Mouse (Mus musculus) lung, postnatal 14 days (tissue): Measurements from ENCODE around the gene Cpox.

ENCODE experiments used
- DNase-seq: peaks from one replicate; pipeline ENCODE4 v3.0.0; 2021

Cpox gene

GRCm38 (mm10) chr16:58702329-58702932, 32.3 kb downstream of the Cpox start:
- no peak for DNase-seq

- DNase-seq: no peak
Measured at GRCm38 (mm10) chr16:58703382-58704124, 33.5 kb downstream of the Cpox start.

DNA sequence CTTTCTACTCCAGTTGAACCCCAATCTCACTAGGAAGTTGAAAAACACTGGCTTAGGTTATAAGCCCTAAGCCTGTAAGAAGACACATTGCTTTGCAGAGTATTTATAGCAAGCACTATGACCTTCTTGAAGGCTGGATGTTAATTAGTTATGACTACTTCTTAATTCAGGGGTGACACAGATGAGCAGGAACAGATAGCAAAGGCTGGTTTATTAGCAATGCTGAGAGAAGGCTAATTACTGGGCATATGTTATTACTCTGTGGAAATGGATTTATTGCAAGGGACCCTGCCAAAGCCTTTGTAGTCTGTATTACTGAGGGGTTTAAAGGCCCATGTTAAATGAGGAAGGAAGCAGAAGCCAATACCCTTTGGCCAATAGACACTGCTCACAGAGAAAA, 34.9 kb downstream of the Cpox start:
- no peak for DNase-seq

DNA sequence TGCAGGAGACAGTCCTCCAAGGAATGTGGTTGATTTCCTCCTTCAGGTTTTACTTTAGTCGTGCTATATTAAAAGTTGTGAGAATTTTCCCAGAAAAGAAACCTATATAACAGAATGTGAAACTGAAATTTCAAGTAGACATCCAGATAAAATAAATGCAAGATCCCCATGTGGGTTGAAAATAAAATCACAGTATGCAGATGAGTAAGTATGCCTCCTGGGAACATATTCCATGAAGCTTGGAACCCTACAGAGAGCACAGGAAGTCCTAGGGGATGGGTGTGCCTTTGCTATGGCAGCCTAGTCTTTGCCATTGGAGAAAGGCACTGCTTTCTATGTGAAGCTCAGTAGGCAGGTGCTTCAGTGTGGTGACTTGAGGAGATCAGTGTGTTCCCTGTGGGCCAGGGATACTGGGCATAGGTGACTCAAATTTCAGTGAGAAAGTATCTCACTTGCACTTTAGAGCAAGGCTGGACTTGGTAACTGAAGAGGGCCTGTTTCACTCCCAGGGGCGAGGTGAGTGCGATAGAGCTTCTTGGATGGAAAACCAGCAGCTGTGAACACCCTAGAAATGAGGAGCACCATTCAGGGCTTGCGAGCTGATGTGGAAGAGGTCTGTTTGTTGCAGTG, 37.3 kb downstream of the Cpox start:
- no peak for DNase-seq

- DNase-seq: no peak
Measured at GRCm38 (mm10) chr16:58708601-58709475, 38.7 kb downstream of the Cpox start.

DNA sequence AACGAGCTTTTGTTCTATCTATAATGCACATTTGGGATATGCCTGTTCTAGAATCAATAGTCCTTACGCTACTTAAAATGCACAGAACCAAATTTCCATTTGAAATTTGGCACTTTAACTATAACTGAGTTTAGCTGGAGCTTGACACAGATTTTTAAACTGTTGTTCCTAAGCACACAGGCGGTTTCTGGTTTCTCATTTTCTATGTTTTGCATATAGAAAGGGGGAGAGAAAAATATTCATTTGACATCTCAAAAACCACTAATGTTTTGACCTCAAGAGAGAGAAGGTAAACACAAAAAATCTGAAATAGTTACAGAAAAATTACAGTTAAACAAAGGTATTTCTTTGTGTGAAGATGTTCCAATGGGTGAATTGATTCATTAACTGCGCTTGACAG, 39.4 kb downstream of the Cpox start:
- no peak for DNase-seq

DNA sequence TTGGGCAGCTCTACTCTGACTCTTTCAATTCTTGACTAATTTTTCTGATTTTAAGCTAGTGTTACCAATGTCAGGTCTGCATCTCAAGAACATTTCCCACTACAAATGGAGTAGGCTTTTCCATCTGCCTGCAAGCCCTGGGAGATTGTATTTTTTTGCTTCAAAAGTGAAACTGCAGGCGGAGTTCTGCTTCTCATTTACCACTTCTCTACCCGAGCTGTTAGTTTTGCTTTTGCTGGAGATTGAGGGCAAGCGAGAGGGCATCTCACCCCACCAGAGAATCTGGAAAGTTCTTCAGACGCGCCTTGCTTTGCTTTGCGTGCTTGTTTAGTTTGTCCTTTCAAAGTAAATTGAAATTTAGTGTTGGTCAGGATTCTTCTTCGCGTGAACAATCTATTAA, 42.1 kb downstream of the Cpox start:
- no peak for DNase-seq

DNA sequence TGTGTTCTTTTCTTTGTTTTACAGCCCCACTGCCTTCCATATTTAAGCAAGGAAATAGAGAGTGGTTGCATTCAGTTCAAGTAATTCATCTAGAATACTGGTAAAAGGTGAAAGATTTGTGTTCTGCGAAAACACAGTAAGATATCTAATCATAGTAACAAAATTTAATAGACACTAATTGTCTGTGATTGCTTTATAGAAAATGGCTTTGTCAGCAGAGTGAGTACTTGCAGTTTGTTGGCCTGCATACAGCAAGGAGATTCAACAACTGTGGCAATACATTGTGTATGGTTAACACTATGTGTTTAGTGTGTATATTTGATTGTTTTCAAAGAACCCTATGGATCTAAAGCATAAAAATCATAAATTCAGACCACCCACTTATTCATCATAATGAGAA, 43.0 kb downstream of the Cpox start:
- DNase-seq: no peak

- DNase-seq: no peak
Measured at GRCm38 (mm10) chr16:58715018-58715417, 44.9 kb downstream of the Cpox start.

GRCm38 (mm10) chr16:58718666-58719120, 48.6 kb downstream of the Cpox start, which contains the start of gene Gpr15:
TSS of gene Gpr15 (minus strand) at chr16:58719070.
- no peak for DNase-seq

DNA sequence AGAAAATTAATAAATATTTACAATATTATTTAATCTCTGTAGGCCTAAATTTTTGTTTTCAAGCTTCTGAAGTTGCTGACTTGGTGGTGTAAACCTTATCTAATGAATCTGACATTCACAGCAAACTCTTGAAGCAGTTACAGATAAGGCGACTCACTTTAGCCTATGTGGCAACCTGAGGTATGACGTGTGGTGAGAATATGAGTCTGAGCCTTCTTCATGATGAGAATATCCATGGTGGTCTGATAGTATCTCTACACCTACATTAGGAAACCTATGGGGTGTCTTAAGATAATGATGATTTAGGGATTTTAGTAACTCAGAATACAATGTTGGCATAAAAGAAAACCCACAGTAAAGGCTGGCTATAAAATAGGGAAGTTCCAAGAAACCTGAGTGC, 52.2 kb downstream of the Cpox start:
- DNase-seq: no peak

- DNase-seq: no peak
Measured at GRCm38 (mm10) chr16:58726680-58727476, 56.8 kb downstream of the Cpox start.

- DNase-seq: peak; percentile 95
Measured at GRCm38 (mm10) chr16:58727477-58728131, 57.5 kb downstream of the Cpox start, which contains the start of gene Cldnd1. TSS of gene Cldnd1 (plus strand) at chr16:58727910.

DNA sequence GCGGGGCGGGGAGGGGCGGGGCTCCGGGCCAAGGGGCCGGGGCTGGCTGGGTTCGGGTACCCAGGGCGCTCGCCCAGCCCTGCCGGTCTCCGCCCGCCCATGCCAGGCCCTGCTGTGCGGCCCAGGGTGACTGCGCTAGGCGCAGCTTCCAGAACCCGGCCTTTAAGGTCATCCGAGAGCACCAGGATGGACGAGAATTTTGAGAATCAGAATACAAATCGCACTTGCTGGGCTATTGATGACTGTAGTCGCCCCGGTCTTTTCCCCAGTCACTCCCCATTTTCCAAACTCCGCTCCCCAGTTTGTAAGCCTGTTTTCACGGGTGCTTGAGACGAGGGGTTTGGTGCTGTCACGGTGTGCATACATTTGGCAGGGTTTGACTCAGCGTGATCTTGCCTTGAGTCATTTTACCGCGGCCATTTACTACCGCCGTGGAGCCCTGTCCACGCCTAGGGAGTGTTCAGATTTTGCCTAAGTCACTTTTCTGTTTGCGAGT, 58.1 kb downstream of the Cpox start:
- DNase-seq: no peak

GRCm38 (mm10) chr16:58738205-58738604, 68.1 kb downstream of the Cpox start:
- DNase-seq: no peak

DNA sequence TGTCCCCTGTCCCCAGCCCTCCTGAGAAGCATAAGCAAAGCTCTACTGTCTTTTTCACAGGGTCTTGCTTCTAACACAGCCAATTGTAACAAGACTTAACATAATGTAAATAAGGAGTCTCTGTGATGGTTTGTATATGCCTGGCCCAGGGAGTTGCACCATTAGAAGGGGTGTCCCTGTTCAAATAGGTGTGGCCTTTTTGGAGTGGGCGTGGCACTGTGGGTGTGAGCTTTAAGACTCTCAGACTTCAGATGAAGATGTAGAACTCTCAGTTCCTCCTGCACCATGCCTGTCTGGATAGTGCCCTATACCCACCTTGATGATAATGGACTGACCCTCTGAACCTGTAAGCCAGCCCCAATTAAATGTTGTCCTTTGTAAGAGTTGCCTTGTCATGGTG, 68.7 kb downstream of the Cpox start:
- DNase-seq: no peak

GRCm38 (mm10) chr16:58740751-58741150, 70.7 kb downstream of the Cpox start:
- no peak for DNase-seq

- no peak for DNase-seq
Measured at GRCm38 (mm10) chr16:58746715-58747114, 76.6 kb downstream of the Cpox start.

GRCm38 (mm10) chr16:58751314-58751713, 81.2 kb downstream of the Cpox start:
- no peak for DNase-seq

DNA sequence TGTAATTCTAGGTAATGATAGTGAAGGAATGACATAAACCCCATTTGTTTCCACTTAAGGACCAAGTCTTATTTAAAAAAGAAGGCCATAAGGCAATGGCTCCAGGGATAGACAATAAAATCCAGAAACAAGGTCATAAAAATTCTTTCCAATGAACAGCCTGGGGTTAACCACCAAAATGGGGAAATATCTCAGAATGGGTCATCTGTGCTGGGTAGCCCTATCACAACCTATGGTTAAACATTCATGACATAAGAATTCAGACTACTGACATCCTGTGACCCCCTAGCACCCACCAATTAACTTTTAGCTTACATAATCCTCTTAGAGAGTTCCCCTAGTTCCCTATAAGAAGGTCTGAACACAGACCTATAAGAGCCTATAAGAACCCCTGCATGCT, 86.1 kb downstream of the Cpox start:
- DNase-seq: no peak

GRCm38 (mm10) chr16:58763076-58763475, 93.0 kb downstream of the Cpox start, which contains the start of gene Olfr172:
TSS of gene Olfr172 (minus strand) at chr16:58763176.
- no peak for DNase-seq
